Mouse (Mus musculus): Measurements from ENCODE around the gene Nup210l. TPM values are rescaled to one million over a fixed set of nuclear protein-coding genes. Genes with fewer than 3 reads are reported as not detected.
A peak's percentile ranks its signal among the peaks of the same experiment; 100 is the strongest.

Nup210l gene
- polyA plus RNA-seq, 1 experiment = 55.5 TPM

DNA sequence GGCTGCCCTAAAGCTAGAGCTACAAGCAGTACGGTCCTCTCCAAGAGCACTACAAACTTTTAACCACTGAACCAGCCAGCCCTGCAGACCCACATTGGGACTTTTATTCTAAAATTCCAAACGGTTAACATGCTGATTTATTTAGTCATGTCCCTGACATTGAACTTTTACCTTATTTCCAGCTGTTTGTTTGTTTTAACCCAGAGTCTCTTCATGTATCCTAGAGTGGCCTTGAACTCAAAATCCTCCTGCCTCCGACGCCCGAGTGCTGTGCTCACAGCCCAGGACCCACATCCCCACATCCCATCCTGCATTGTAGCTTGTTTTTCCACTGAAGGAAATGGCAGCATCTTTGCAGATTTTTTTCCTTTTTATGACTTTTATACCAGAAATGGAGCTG is 31.1 kb downstream of the Nup210l start:
- Histone ChIP-seq H3K27ac (ENCODE audit: control insufficient read depth, insufficient read depth, low read depth, low read length) (peak overlapping the region; percentile 50), H3K36me3 (ENCODE audit: control insufficient read depth, insufficient read depth, low read length) (no peaks in the 10 kb centered on the region), H3K4me3 (ENCODE audit: control insufficient read depth, low read depth, low read length) (no peak overlapping the region), H3K4me1 (ENCODE audit: control insufficient read depth, insufficient read depth, low read length) (no peaks in the 10 kb centered on the region), H3K27me3 (ENCODE audit: control insufficient read depth, insufficient read depth, low read length) (no peaks in the 10 kb centered on the region)
- TF ChIP-seq CTCF (IDR thresholded peaks at IDR 0.05; ENCODE audit: control insufficient read depth, insufficient read depth, insufficient replicate concordance, low read depth, low read length) (no peak), POLR2A (IDR thresholded peaks at IDR 0.05; ENCODE audit: control insufficient read depth, low read depth, low read length) (no peak)

DNA sequence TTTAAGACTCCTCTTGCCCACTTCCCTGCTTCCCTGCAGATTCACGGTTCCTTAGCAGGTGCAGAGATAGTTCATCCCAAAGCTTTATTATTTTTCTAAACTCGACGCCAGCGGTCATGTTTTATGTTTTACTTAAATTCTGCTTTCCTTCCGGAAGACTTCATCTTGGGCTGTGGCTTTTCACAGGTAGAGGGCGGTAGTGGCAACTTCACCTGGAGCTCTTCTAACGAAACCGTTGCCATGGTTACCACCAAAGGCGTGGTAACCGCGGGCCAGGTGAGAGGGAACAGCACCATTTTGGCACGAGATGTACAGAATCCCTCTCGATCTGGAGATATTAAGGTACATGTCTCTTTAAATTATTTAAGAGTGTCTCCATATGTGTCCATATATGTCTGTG is 32.7 kb downstream of the Nup210l start:
- H3K36me3 ChIP-seq (ENCODE audit: control insufficient read depth, insufficient read depth, low read length) = no peaks in the 10 kb centered on the region
- no peaks in the 10 kb centered on the region for H3K4me1 ChIP-seq (ENCODE audit: control insufficient read depth, insufficient read depth, low read length)
- no peaks in the 10 kb centered on the region for H3K27me3 ChIP-seq (ENCODE audit: control insufficient read depth, insufficient read depth, low read length)
- H3K4me3 ChIP-seq (ENCODE audit: control insufficient read depth, low read depth, low read length) = peak overlapping the region; percentile 61
- TF ChIP-seq CTCF (IDR thresholded peaks at IDR 0.05; ENCODE audit: control insufficient read depth, insufficient read depth, insufficient replicate concordance, low read depth, low read length) (no peak), POLR2A (IDR thresholded peaks at IDR 0.05; ENCODE audit: control insufficient read depth, low read depth, low read length) (no peak; the same call in 1 of the 2 replicates)
- H3K27ac ChIP-seq (ENCODE audit: control insufficient read depth, insufficient read depth, low read depth, low read length) = peak overlapping the region; percentile 18; the same call in 1 of the 2 replicates

DNA sequence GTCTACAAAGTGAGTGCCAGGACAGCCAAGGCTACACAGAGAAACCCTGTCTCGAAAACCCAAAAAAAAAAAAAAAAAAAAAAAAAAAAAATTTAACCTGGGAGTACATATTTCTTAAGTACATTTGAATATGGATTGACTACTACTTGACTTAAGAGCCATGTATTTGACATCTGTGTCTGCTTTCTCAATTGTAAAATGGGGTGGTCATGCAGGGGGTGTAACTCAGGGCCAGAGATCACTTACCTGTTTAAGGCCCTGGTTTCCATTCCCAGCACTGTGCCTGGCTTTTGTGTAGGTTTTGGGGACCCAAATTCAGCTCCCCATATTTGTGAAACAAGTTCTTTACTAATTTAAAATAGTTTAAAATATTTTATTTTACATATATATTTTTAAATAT is 33.7 kb downstream of the Nup210l start:
- H3K36me3 ChIP-seq (ENCODE audit: control insufficient read depth, insufficient read depth, low read length) = no peaks in the 10 kb centered on the region
- no peak overlapping the region for H3K27ac ChIP-seq (ENCODE audit: control insufficient read depth, insufficient read depth, low read depth, low read length)
- TF ChIP-seq CTCF (IDR thresholded peaks at IDR 0.05; ENCODE audit: control insufficient read depth, insufficient read depth, insufficient replicate concordance, low read depth, low read length) (no peak), POLR2A (IDR thresholded peaks at IDR 0.05; ENCODE audit: control insufficient read depth, low read depth, low read length) (no peak)
- H3K4me1 ChIP-seq (ENCODE audit: control insufficient read depth, insufficient read depth, low read length) = no peaks in the 10 kb centered on the region
- no peaks in the 10 kb centered on the region for H3K27me3 ChIP-seq (ENCODE audit: control insufficient read depth, insufficient read depth, low read length)
- no peak overlapping the region for H3K4me3 ChIP-seq (ENCODE audit: control insufficient read depth, low read depth, low read length)

DNA sequence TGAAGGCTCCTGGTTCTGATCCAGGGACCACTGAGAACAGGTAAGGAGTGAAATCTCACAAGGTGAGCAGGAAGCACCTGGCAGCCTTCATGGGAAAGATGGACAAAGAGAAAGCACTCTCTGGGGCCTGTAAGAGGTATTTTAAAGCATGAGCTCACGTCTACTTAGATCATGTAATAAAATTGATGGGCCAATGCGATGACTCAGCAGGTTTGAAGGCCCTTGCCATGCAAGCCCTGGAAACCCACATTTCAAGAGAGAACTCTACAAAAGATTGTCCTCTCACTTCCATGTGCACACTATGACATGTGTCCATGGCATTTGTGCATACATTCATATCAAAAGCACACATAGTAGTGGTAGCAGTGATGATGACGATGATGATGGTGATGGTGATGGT is 36.0 kb downstream of the Nup210l start:
- Histone ChIP-seq H3K36me3 (ENCODE audit: control insufficient read depth, insufficient read depth, low read length) (no peaks in the 10 kb centered on the region), H3K27me3 (ENCODE audit: control insufficient read depth, insufficient read depth, low read length) (no peaks in the 10 kb centered on the region), H3K4me1 (ENCODE audit: control insufficient read depth, insufficient read depth, low read length) (no peaks in the 10 kb centered on the region), H3K4me3 (ENCODE audit: control insufficient read depth, low read depth, low read length) (no peak overlapping the region), H3K27ac (ENCODE audit: control insufficient read depth, insufficient read depth, low read depth, low read length) (no peak overlapping the region)
- TF ChIP-seq POLR2A (IDR thresholded peaks at IDR 0.05; ENCODE audit: control insufficient read depth, low read depth, low read length) (no peak), CTCF (IDR thresholded peaks at IDR 0.05; ENCODE audit: control insufficient read depth, insufficient read depth, insufficient replicate concordance, low read depth, low read length) (no peak)

DNA sequence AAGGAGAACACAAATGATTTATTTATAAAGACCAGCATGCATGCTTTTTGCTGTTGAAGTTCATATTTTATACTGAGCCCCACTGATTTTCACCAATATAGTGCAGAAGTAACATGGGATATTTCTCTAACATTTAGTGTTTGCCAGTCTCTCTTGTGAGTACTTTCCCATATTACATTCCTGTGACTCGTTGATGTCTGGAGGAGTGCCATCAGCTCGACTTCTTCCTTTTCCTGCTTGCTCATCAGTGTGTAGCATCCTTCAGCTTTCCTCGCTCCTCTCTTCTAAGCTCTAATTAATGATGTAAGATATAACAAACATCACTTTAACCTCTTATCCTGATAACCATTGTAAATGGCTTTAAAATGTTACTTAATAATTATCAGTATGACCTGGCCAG is 41.5 kb downstream of the Nup210l start:
- H3K36me3 ChIP-seq (ENCODE audit: control insufficient read depth, insufficient read depth, low read length) = no peaks in the 10 kb centered on the region
- no peak overlapping the region for H3K4me3 ChIP-seq (ENCODE audit: control insufficient read depth, low read depth, low read length)
- TF ChIP-seq CTCF (IDR thresholded peaks at IDR 0.05; ENCODE audit: control insufficient read depth, insufficient read depth, insufficient replicate concordance, low read depth, low read length) (no peak), POLR2A (IDR thresholded peaks at IDR 0.05; ENCODE audit: control insufficient read depth, low read depth, low read length) (no peak)
- no peak overlapping the region for H3K27ac ChIP-seq (ENCODE audit: control insufficient read depth, insufficient read depth, low read depth, low read length)
- no peaks in the 10 kb centered on the region for H3K27me3 ChIP-seq (ENCODE audit: control insufficient read depth, insufficient read depth, low read length)
- H3K4me1 ChIP-seq (ENCODE audit: control insufficient read depth, insufficient read depth, low read length) = no peaks in the 10 kb centered on the region

DNA sequence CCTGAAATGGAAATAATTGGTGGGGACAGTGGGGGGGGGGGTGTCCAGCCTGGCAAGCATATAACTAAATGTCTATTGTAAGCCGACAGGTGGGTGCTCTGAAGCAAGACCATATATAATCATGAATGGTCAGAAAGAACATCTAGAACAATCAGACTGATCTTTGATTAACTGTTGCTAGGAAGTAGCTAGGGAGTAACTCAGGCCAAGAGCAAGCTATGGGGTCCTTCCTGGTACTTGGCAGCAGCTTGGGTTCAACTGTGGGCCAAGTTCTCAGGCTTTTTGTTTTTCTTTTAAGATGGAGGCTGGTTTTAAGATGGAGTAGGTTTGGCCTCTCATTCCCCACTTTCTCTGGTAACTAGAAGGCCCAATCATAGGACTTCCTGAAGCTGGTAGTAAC is 42.7 kb downstream of the Nup210l start:
- H3K4me1 ChIP-seq (ENCODE audit: control insufficient read depth, insufficient read depth, low read length) = no peaks in the 10 kb centered on the region
- no peak overlapping the region for H3K27ac ChIP-seq (ENCODE audit: control insufficient read depth, insufficient read depth, low read depth, low read length)
- no peaks in the 10 kb centered on the region for H3K27me3 ChIP-seq (ENCODE audit: control insufficient read depth, insufficient read depth, low read length)
- no peaks in the 10 kb centered on the region for H3K36me3 ChIP-seq (ENCODE audit: control insufficient read depth, insufficient read depth, low read length)
- TF ChIP-seq POLR2A (IDR thresholded peaks at IDR 0.05; ENCODE audit: control insufficient read depth, low read depth, low read length) (no peak), CTCF (IDR thresholded peaks at IDR 0.05; ENCODE audit: control insufficient read depth, insufficient read depth, insufficient replicate concordance, low read depth, low read length) (no peak)
- H3K4me3 ChIP-seq (ENCODE audit: control insufficient read depth, low read depth, low read length) = no peak overlapping the region

DNA sequence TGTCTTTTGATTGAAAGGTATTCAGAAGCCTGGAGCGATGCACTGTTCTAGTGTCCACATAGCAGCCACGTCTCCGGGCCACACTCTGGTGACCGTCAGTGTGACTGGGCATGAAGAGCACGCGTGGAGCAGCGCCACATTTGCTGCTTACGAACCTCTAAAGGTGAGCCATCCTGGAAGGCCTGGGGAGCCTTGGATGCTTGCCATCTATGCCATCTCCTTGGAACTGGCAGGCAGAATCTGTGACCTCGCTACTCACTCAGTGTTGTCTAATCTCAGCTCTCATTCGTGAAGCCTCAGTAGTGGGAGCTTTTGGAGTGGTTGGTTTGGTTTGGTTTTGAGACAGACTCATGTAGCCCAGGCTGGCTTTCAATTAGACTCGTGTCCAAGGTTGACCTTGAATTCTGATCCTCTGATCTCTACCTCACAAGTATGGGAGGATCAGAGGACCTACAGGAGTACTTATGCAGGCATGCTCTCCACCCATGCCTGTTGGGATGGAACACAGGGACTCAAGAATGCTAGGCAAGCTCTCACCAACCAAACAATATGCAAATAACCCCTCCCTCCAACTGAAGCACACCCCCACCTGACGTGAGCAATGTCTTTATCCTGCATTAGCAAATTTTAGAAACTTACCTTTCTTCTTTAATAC is 47.3 kb downstream of the Nup210l start:
- H3K36me3 ChIP-seq (ENCODE audit: control insufficient read depth, insufficient read depth, low read length) = no peaks in the 10 kb centered on the region
- no peak overlapping the region for H3K27ac ChIP-seq (ENCODE audit: control insufficient read depth, insufficient read depth, low read depth, low read length)
- no peaks in the 10 kb centered on the region for H3K4me1 ChIP-seq (ENCODE audit: control insufficient read depth, insufficient read depth, low read length)
- H3K4me3 ChIP-seq (ENCODE audit: control insufficient read depth, low read depth, low read length) = no peak overlapping the region
- H3K27me3 ChIP-seq (ENCODE audit: control insufficient read depth, insufficient read depth, low read length) = no peaks in the 10 kb centered on the region
- TF ChIP-seq POLR2A (IDR thresholded peaks at IDR 0.05; ENCODE audit: control insufficient read depth, low read depth, low read length) = no peak
- no peak for TF ChIP-seq CTCF (IDR thresholded peaks at IDR 0.05; ENCODE audit: control insufficient read depth, insufficient read depth, insufficient replicate concordance, low read depth, low read length)

Data from testis, adult 2 months (tissue).